Mouse (Mus musculus): Measurements from ENCODE around the gene Galnt17. TPM values are rescaled to one million over a fixed set of nuclear protein-coding genes. Genes with fewer than 3 reads are reported as not detected.

Galnt17 gene
- polyA plus RNA-seq, 1 experiment from 2014 or later = 0.81 TPM

DNA sequence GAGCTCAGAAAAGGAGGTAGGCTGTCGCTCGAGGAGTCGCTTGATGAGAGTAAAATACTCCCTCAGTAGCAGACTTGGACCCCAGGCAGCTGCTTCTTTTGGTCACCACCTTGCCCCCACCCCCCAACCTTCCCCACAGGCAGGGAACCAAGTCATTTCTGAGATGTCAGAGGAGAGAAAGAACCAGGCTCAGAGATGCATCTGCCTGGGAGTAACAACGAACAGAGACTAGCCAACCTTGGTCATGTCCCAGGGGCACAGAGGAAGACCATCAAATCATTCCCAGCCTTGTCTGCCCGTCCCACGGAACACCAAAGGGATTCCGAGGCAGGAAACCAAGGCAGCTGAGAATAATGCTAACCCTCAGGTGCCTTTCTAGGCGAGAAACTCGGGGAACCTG, 293.0 kb downstream of the Galnt17 start:
- no peaks in the 10 kb centered on the region for H3K36me3 ChIP-seq (ENCODE audit: control insufficient read depth, insufficient read depth, low read length)
- no peak overlapping the region for H3K9ac ChIP-seq (ENCODE audit: low read length)
- DNase-seq (ENCODE audit: low spot score) (no peak), ATAC-seq (ENCODE audit: low FRiP score, low TSS enrichment) (no peak)
- H3K27ac ChIP-seq (replicated peaks) = no peak overlapping the region
- H3K4me3 ChIP-seq (ENCODE audit: low read depth, low read length) = no peak overlapping the region
- no peaks in the 10 kb centered on the region for H3K27me3 ChIP-seq (ENCODE audit: control insufficient read depth, insufficient read depth, low read length)
- TF ChIP-seq CTCF (IDR thresholded peaks at IDR 0.05; ENCODE audit: low read depth) = no peak
- no peak for TF ChIP-seq EP300 (optimal IDR thresholded peaks at IDR 0.05)
- H3K4me2 ChIP-seq (replicated peaks; ENCODE audit: low read depth) = no peak overlapping the region
- 73% methylated on average over 9 of the region's 9 CpGs for WGBS
- H3K4me1 ChIP-seq (replicated peaks; ENCODE audit: control insufficient read depth, insufficient read depth) = no peaks in the 10 kb centered on the region; the same call in 1 of the 2 replicates
- no peaks in the 10 kb centered on the region for H3K9me3 ChIP-seq (ENCODE audit: control insufficient read depth, low read length)

GRCm38 (mm10) chr5:131013816-131014215, 294.5 kb downstream of the Galnt17 start:
- Histone ChIP-seq H3K4me3 (ENCODE audit: low read depth, low read length) (no peak overlapping the region), H3K36me3 (ENCODE audit: control insufficient read depth, insufficient read depth, low read length) (no peaks in the 10 kb centered on the region), H3K27ac (replicated peaks) (no peak overlapping the region), H3K4me2 (replicated peaks; ENCODE audit: low read depth) (no peak overlapping the region), H3K4me1 (replicated peaks; ENCODE audit: control insufficient read depth, insufficient read depth) (no peaks in the 10 kb centered on the region; the same call in 1 of the 2 replicates), H3K9ac (ENCODE audit: low read length) (no peak overlapping the region), H3K27me3 (ENCODE audit: control insufficient read depth, insufficient read depth, low read length) (no peaks in the 10 kb centered on the region), H3K9me3 (ENCODE audit: control insufficient read depth, low read length) (no peaks in the 10 kb centered on the region)
- ATAC-seq (ENCODE audit: low FRiP score, low TSS enrichment) (no peak), DNase-seq (ENCODE audit: low spot score) (no peak)
- TF ChIP-seq EP300 (optimal IDR thresholded peaks at IDR 0.05) = no peak
- TF ChIP-seq CTCF (IDR thresholded peaks at IDR 0.05; ENCODE audit: low read depth) = no peak
- WGBS = 78% methylated on average over 7 of the region's 7 CpGs

- ATAC-seq (ENCODE audit: low FRiP score, low TSS enrichment) = no peak
- no peak overlapping the region for H3K9ac ChIP-seq (ENCODE audit: low read length)
Observed at GRCm38 (mm10) chr5:131013101-131013500, 295.2 kb downstream of the Galnt17 start.

DNA sequence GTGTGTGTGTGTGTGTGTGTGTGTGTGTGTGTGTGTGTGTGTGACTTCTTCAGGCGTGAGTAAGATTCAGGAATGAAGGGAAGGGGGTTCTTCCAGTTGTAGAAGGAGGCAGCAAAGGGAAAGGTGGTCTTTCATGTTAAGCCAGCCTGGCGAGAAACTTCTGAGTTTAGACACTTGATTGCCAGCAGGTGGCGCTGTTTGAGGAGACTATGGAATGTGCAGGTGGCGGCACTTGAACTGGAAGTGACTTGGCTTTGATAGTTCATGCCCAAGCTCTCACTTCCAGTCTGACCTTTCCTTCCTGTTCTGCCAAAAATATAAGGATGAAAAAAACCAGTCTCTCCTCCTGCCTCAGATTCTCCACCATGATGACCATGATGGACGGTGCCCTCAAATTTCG, 298.8 kb downstream of the Galnt17 start:
- DNase-seq (ENCODE audit: low spot score) (no peak), ATAC-seq (ENCODE audit: low FRiP score, low TSS enrichment) (no peak)
- no peaks in the 10 kb centered on the region for H3K9me3 ChIP-seq (ENCODE audit: control insufficient read depth, low read length)
- H3K4me3 ChIP-seq (ENCODE audit: low read depth, low read length) = no peak overlapping the region
- H3K4me2 ChIP-seq (replicated peaks; ENCODE audit: low read depth) = no peak overlapping the region
- H3K9ac ChIP-seq (ENCODE audit: low read length) = no peak overlapping the region
- no peaks in the 10 kb centered on the region for H3K36me3 ChIP-seq (ENCODE audit: control insufficient read depth, insufficient read depth, low read length)
- no peaks in the 10 kb centered on the region for H3K4me1 ChIP-seq (replicated peaks; ENCODE audit: control insufficient read depth, insufficient read depth)
- peak; percentile 64 for TF ChIP-seq CTCF (IDR thresholded peaks at IDR 0.05; ENCODE audit: low read depth)
- TF ChIP-seq EP300 (optimal IDR thresholded peaks at IDR 0.05) = no peak
- WGBS = 61% methylated on average over 6 of the region's 6 CpGs
- no peak overlapping the region for H3K27ac ChIP-seq (replicated peaks)
- H3K27me3 ChIP-seq (ENCODE audit: control insufficient read depth, insufficient read depth, low read length) = no peaks in the 10 kb centered on the region

More at GRCm38 (mm10) chr5:131013101-131013500, 295.2 kb downstream of the Galnt17 start:
- Histone ChIP-seq H3K36me3 (ENCODE audit: control insufficient read depth, insufficient read depth, low read length) (no peaks in the 10 kb centered on the region), H3K4me1 (replicated peaks; ENCODE audit: control insufficient read depth, insufficient read depth) (no peaks in the 10 kb centered on the region; the same call in 1 of the 2 replicates), H3K27ac (replicated peaks) (no peak overlapping the region), H3K27me3 (ENCODE audit: control insufficient read depth, insufficient read depth, low read length) (no peaks in the 10 kb centered on the region), H3K9me3 (ENCODE audit: control insufficient read depth, low read length) (no peaks in the 10 kb centered on the region), H3K4me2 (replicated peaks; ENCODE audit: low read depth) (no peak overlapping the region), H3K4me3 (ENCODE audit: low read depth, low read length) (no peak overlapping the region)
- 52% methylated on average over 3 of the region's 3 CpGs for WGBS
- no peak for DNase-seq (ENCODE audit: low spot score)
- TF ChIP-seq EP300 (optimal IDR thresholded peaks at IDR 0.05) (no peak), CTCF (IDR thresholded peaks at IDR 0.05; ENCODE audit: low read depth) (no peak)

DNA sequence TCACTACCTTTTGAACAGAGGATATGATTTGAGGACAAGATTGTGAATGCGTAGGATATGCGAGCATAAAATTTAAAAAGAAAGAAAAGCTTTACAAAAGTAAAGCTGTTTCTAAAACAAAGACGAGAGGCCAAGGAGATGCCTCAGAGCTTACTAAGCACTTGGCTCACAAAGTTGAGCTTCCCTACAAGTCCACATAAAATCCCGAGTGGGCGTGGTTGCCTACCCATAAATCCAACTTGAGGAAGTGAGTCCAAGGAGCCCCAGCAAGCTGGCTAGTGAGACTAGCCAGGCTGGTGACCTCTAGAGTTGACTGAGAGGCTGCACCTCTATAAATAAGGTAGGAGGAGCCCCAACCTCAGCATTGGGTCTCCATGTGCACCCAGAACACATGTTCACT, 299.8 kb downstream of the Galnt17 start:
- Histone ChIP-seq H3K9me3 (ENCODE audit: control insufficient read depth, low read length) (no peaks in the 10 kb centered on the region), H3K4me2 (replicated peaks; ENCODE audit: low read depth) (no peak overlapping the region), H3K27me3 (ENCODE audit: control insufficient read depth, insufficient read depth, low read length) (no peaks in the 10 kb centered on the region), H3K27ac (replicated peaks) (no peak overlapping the region), H3K4me3 (ENCODE audit: low read depth, low read length) (no peak overlapping the region), H3K36me3 (ENCODE audit: control insufficient read depth, insufficient read depth, low read length) (no peaks in the 10 kb centered on the region), H3K9ac (ENCODE audit: low read length) (no peak overlapping the region), H3K4me1 (replicated peaks; ENCODE audit: control insufficient read depth, insufficient read depth) (no peaks in the 10 kb centered on the region)
- DNase-seq (ENCODE audit: low spot score) = no peak
- TF ChIP-seq EP300 (optimal IDR thresholded peaks at IDR 0.05) (no peak), CTCF (IDR thresholded peaks at IDR 0.05; ENCODE audit: low read depth) (no peak)
- no peak; the same call in 1 of the 2 replicates for ATAC-seq (ENCODE audit: low FRiP score, low TSS enrichment)
- 68% methylated on average over 5 of the region's 5 CpGs for WGBS

GRCm38 (mm10) chr5:131007871-131008505, 300.3 kb downstream of the Galnt17 start:
- 76% methylated on average over 3 of the region's 3 CpGs for WGBS
- TF ChIP-seq CTCF (IDR thresholded peaks at IDR 0.05; ENCODE audit: low read depth) = peak; percentile 70
- no peak for TF ChIP-seq EP300 (optimal IDR thresholded peaks at IDR 0.05)
- H3K27me3 ChIP-seq (ENCODE audit: control insufficient read depth, insufficient read depth, low read length) = no peaks in the 10 kb centered on the region

More at GRCm38 (mm10) chr5:131007871-131008505, 300.3 kb downstream of the Galnt17 start:
- no peak overlapping the region for H3K27ac ChIP-seq (replicated peaks)
- H3K4me2 ChIP-seq (replicated peaks; ENCODE audit: low read depth) = no peak overlapping the region
- no peaks in the 10 kb centered on the region for H3K36me3 ChIP-seq (ENCODE audit: control insufficient read depth, insufficient read depth, low read length)
- DNase-seq (ENCODE audit: low spot score) (peak; percentile 35), ATAC-seq (ENCODE audit: low FRiP score, low TSS enrichment) (no peak)
- no peak overlapping the region for H3K4me3 ChIP-seq (ENCODE audit: low read depth, low read length)
- H3K4me1 ChIP-seq (replicated peaks; ENCODE audit: control insufficient read depth, insufficient read depth) = no peaks in the 10 kb centered on the region
- no peaks in the 10 kb centered on the region for H3K9me3 ChIP-seq (ENCODE audit: control insufficient read depth, low read length)
- no peak overlapping the region for H3K9ac ChIP-seq (ENCODE audit: low read length)

Measured in stomach, postnatal 0 days (tissue).